Mouse (Mus musculus): Measurements from ENCODE around the gene Six2.
"Not testable (repeated sequence)": the region's sequence is repeated elsewhere in the genome, so short reads cannot be mapped to it uniquely, and the experiment has no call there.

The Six2 gene

GRCm38 (mm10) chr17:85691701-85692536, 3.8 kb upstream of the Six2 start:
- in situ Hi-C loops (cut with MboI; ENCODE audit: low pct_unique_long_range_greater_than_20kb in 1 of 2, low sequenced_read_pairs in 2 of 2, unreplicated experiment in 1 of 2) = no loop called here

GRCm38 (mm10) chr17:85690969-85691335, 2.9 kb upstream of the Six2 start:
- in situ Hi-C loops (cut with MboI; ENCODE audit: low pct_unique_long_range_greater_than_20kb in 1 of 2, low sequenced_read_pairs in 2 of 2, unreplicated experiment in 1 of 2) = no loop called here

- in situ Hi-C loops (cut with MboI; ENCODE audit: low pct_unique_long_range_greater_than_20kb in 1 of 2, low sequenced_read_pairs in 2 of 2, unreplicated experiment in 1 of 2) = no loop called here
Measured at GRCm38 (mm10) chr17:85690323-85690968, 2.4 kb upstream of the Six2 start.

- in situ Hi-C loops (cut with MboI; ENCODE audit: low pct_unique_long_range_greater_than_20kb in 1 of 2, low sequenced_read_pairs in 2 of 2, unreplicated experiment in 1 of 2) = loop anchor here in 1 of 2 experiments (5.0 kb wide), 1 partner anchor 78 kb away; the partner anchor contains the start of gene Six3
Measured at GRCm38 (mm10) chr17:85689807-85690319, 1.8 kb upstream of the Six2 start.

GRCm38 (mm10) chr17:85688911-85689806, 1.1 kb upstream of the Six2 start:
- in situ Hi-C loops (cut with MboI; ENCODE audit: low pct_unique_long_range_greater_than_20kb in 1 of 2, low sequenced_read_pairs in 2 of 2, unreplicated experiment in 1 of 2) = loop anchor here in 1 of 2 experiments (5.0 kb wide), 1 partner anchor 77 kb away; the partner anchor contains the start of gene Six3

GRCm38 (mm10) chr17:85687421-85688235, 446 bp downstream of the Six2 start:
- in situ Hi-C loops (cut with MboI; ENCODE audit: low pct_unique_long_range_greater_than_20kb in 1 of 2, low sequenced_read_pairs in 2 of 2, unreplicated experiment in 1 of 2) = loop anchor here in 1 of 2 experiments (5.0 kb wide), 1 partner anchor 75 kb away; the partner anchor contains the start of gene Six3

GRCm38 (mm10) chr17:85686476-85687420, 1.3 kb downstream of the Six2 start:
- in situ Hi-C loops (cut with MboI; ENCODE audit: low pct_unique_long_range_greater_than_20kb in 1 of 2, low sequenced_read_pairs in 2 of 2, unreplicated experiment in 1 of 2) = loop anchor here in 1 of 2 experiments (5.0 kb wide), 1 partner anchor 74 kb away; the partner anchor contains the start of gene Six3

GRCm38 (mm10) chr17:85685689-85686281, 2.3 kb downstream of the Six2 start:
- in situ Hi-C loops (cut with MboI; ENCODE audit: low pct_unique_long_range_greater_than_20kb in 1 of 2, low sequenced_read_pairs in 2 of 2, unreplicated experiment in 1 of 2) = loop anchor here in 1 of 2 experiments (5.0 kb wide), 1 partner anchor 73 kb away; the partner anchor contains the start of gene Six3

- in situ Hi-C loops (cut with MboI; ENCODE audit: low pct_unique_long_range_greater_than_20kb in 1 of 2, low sequenced_read_pairs in 2 of 2, unreplicated experiment in 1 of 2) = loop anchor here in 1 of 2 experiments (5.0 kb wide), 1 partner anchor 73 kb away; the partner anchor contains the start of gene Six3
Measured at GRCm38 (mm10) chr17:85684841-85685688, 3.0 kb downstream of the Six2 start.

GRCm38 (mm10) chr17:85684436-85684835, 3.6 kb downstream of the Six2 start:
- in situ Hi-C loops (cut with MboI; ENCODE audit: low pct_unique_long_range_greater_than_20kb in 1 of 2, low sequenced_read_pairs in 2 of 2, unreplicated experiment in 1 of 2) = not testable (repeated sequence)

GRCm38 (mm10) chr17:85683984-85684307, 4.1 kb downstream of the Six2 start:
- in situ Hi-C loops (cut with MboI; ENCODE audit: low pct_unique_long_range_greater_than_20kb in 1 of 2, low sequenced_read_pairs in 2 of 2, unreplicated experiment in 1 of 2) = no loop called here

GRCm38 (mm10) chr17:85683111-85683983, 4.7 kb downstream of the Six2 start:
- in situ Hi-C loops (cut with MboI; ENCODE audit: low pct_unique_long_range_greater_than_20kb in 1 of 2, low sequenced_read_pairs in 2 of 2, unreplicated experiment in 1 of 2) = no loop called here

GRCm38 (mm10) chr17:85682181-85682710, 5.8 kb downstream of the Six2 start:
- in situ Hi-C loops (cut with MboI; ENCODE audit: low pct_unique_long_range_greater_than_20kb in 1 of 2, low sequenced_read_pairs in 2 of 2, unreplicated experiment in 1 of 2) = no loop called here

GRCm38 (mm10) chr17:85681741-85682140, 6.3 kb downstream of the Six2 start:
- in situ Hi-C loops (cut with MboI; ENCODE audit: low pct_unique_long_range_greater_than_20kb in 1 of 2, low sequenced_read_pairs in 2 of 2, unreplicated experiment in 1 of 2) = no loop called here
